Mouse (Mus musculus): ENCODE measurements at regions not wholly inside any gene's neighbourhood (a gene's known extent, or its start where the extent isn't known, plus 50 kb on each side); places are given as distances from the start of the nearest gene placed in this dataset.
A peak's percentile ranks its signal among the peaks of the same experiment; 100 is the strongest.

GRCm38 (mm10) chr12:102057979-102058378, 70.6 kb upstream of the Slc24a4 start:
- no peaks in the 10 kb centered on the region for H3K9me3 ChIP-seq
- no peaks in the 10 kb centered on the region for H3K27me3 ChIP-seq
- no peaks in the 10 kb centered on the region for H3K36me3 ChIP-seq
- ATAC-seq, result peak; percentile 63; the same call in 1 of the 2 replicates
- H3K4me1 ChIP-seq (replicated peaks), result peaks cover 27% of the 10 kb centered on the region
- H3K4me3 ChIP-seq (replicated peaks), result no peak overlapping the region
- H3K4me2 ChIP-seq (replicated peaks), result no peak overlapping the region
- no peak overlapping the region for H3K9ac ChIP-seq (replicated peaks)
- 19% methylated on average over 3 of the region's 3 CpGs for WGBS
- H3K27ac ChIP-seq, result peak overlapping the region; percentile 71

DNA sequence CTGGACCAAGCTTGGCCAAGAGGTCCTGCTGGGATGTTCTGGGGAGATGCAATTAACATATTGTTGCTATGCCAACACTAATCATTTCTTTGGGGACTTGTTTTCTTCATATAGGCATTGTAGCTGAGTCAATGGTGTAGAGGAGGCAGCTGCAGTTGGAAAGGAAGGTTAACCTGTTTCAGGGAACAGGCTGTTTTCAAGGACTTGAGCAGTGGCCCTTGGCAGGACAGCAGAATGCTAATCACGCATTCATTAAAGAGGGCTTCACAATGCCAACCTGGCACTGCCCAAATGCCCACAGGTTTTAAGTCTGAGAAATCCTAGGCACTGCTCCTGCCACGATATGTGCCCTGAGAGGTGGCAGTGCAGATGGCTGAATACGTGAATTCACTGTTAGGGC, 70.1 kb upstream of the Slc24a4 start:
- Histone ChIP-seq H3K36me3 (no peaks in the 10 kb centered on the region), H3K9me3 (no peaks in the 10 kb centered on the region), H3K4me1 (replicated peaks) (peaks cover 27% of the 10 kb centered on the region), H3K27me3 (no peaks in the 10 kb centered on the region), H3K27ac (peak overlapping the region; percentile 71), H3K4me2 (replicated peaks) (no peak overlapping the region), H3K9ac (replicated peaks) (no peak overlapping the region), H3K4me3 (replicated peaks) (no peak overlapping the region)
- peak; percentile 86 for ATAC-seq
- 37% methylated on average over 3 of the region's 3 CpGs for WGBS

- no peak for ATAC-seq
- Histone ChIP-seq H3K9ac (replicated peaks) (no peak overlapping the region), H3K4me2 (replicated peaks) (no peak overlapping the region), H3K36me3 (no peaks in the 10 kb centered on the region), H3K4me1 (replicated peaks) (peaks cover 36% of the 10 kb centered on the region), H3K9me3 (no peaks in the 10 kb centered on the region), H3K27ac (no peak overlapping the region), H3K27me3 (0 out of 2 replicates have a peak, but pooled peaks cover 3% of the 10 kb centered on the region), H3K4me3 (replicated peaks) (no peak overlapping the region)
- 73% methylated on average over 5 of the region's 5 CpGs for WGBS
Observed at GRCm38 (mm10) chr12:102061096-102061495, 67.4 kb upstream of the Slc24a4 start.

DNA sequence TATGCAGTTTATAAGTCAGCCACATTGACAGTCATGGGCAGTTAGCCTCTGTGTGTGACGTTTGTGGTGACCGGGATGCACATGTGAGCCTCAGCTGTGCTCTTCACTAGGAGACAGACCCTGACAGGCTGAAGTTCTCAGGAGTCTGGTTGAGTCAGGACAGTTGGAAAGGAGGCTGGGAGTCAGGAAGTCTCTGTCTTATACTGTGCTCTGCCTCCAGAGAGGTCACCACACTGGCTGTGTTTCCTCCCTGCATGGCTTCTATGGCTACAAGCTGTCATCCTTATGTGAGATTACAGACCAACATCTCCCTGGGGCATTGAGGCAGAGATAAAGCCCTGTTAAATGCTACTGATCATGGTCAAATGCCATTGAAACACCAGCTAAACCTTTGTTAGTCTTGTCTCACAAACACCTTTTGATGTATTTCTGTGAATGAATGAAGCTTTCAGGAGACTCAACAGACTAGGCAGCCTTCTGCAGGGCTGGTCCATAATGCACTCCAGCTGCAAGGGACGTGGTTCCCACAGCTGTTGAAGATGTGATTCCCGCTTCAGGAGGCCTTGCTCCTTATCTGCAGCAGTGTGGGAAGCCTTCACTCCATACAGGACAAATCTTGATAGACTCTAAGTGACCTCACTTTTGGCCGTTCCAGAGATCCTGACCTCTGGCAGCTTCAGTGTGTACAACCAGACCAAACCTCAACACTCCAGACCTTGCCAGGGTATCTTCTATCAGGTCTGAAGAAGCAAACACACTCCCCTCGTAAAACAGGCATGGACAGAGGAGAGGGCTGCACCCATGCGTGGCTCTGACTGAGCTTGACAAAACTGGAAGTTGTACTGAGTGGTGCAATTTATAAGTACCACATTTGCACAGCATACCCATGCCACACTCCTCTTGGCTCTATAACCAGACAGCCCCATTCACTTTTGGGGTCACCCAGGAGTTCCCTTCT, 66.6 kb upstream of the Slc24a4 start:
- Histone ChIP-seq H3K9ac (replicated peaks) (no peak overlapping the region), H3K4me1 (replicated peaks) (peaks cover 36% of the 10 kb centered on the region), H3K36me3 (no peaks in the 10 kb centered on the region), H3K4me3 (replicated peaks) (no peak overlapping the region), H3K27me3 (0 out of 2 replicates have a peak, but pooled peaks cover 3% of the 10 kb centered on the region), H3K9me3 (no peaks in the 10 kb centered on the region), H3K27ac (no peak overlapping the region), H3K4me2 (replicated peaks) (no peak overlapping the region)
- WGBS, result 74% methylated on average over 7 of the region's 7 CpGs
- ATAC-seq, result no peak

- H3K4me3 ChIP-seq (replicated peaks), result no peak overlapping the region
- H3K27me3 ChIP-seq, result 0 out of 2 replicates have a peak, but pooled peaks cover 3% of the 10 kb centered on the region
- peaks cover 36% of the 10 kb centered on the region for H3K4me1 ChIP-seq (replicated peaks)
- no peaks in the 10 kb centered on the region for H3K9me3 ChIP-seq
- no peak overlapping the region for H3K4me2 ChIP-seq (replicated peaks)
- 81% methylated on average over 7 of the region's 7 CpGs for WGBS
- no peaks in the 10 kb centered on the region for H3K36me3 ChIP-seq
- H3K9ac ChIP-seq (replicated peaks), result no peak overlapping the region
- ATAC-seq, result no peak
- no peak overlapping the region for H3K27ac ChIP-seq
Observed at GRCm38 (mm10) chr12:102062648-102063047, 65.9 kb upstream of the Slc24a4 start.

- no peak overlapping the region for H3K4me2 ChIP-seq (replicated peaks)
- H3K4me3 ChIP-seq (replicated peaks), result no peak overlapping the region
- H3K9ac ChIP-seq (replicated peaks), result no peak overlapping the region
- no peak overlapping the region for H3K27ac ChIP-seq
- H3K36me3 ChIP-seq, result no peaks in the 10 kb centered on the region
- no peaks in the 10 kb centered on the region for H3K9me3 ChIP-seq
- peaks cover 31% of the 10 kb centered on the region for H3K4me1 ChIP-seq (replicated peaks)
- 0 out of 2 replicates have a peak, but pooled peaks cover 3% of the 10 kb centered on the region for H3K27me3 ChIP-seq
- no peak for ATAC-seq
- WGBS, result 85% methylated on average over 6 of the region's 6 CpGs
Observed at GRCm38 (mm10) chr12:102063211-102063610, 65.3 kb upstream of the Slc24a4 start.

- ATAC-seq, result peak; percentile 65; the same call in 1 of the 2 replicates
- no peak overlapping the region for H3K4me3 ChIP-seq (replicated peaks)
- H3K27ac ChIP-seq, result no peak overlapping the region
- H3K27me3 ChIP-seq, result 0 out of 2 replicates have a peak, but pooled peaks cover 3% of the 10 kb centered on the region
- H3K9me3 ChIP-seq, result no peaks in the 10 kb centered on the region
- H3K9ac ChIP-seq (replicated peaks), result no peak overlapping the region
- no peaks in the 10 kb centered on the region for H3K36me3 ChIP-seq
- H3K4me1 ChIP-seq (replicated peaks), result peaks cover 17% of the 10 kb centered on the region
- WGBS, result 48% methylated on average over 5 of the region's 5 CpGs
- H3K4me2 ChIP-seq (replicated peaks), result no peak overlapping the region
Observed at GRCm38 (mm10) chr12:102064710-102065325, 63.7 kb upstream of the Slc24a4 start.

DNA sequence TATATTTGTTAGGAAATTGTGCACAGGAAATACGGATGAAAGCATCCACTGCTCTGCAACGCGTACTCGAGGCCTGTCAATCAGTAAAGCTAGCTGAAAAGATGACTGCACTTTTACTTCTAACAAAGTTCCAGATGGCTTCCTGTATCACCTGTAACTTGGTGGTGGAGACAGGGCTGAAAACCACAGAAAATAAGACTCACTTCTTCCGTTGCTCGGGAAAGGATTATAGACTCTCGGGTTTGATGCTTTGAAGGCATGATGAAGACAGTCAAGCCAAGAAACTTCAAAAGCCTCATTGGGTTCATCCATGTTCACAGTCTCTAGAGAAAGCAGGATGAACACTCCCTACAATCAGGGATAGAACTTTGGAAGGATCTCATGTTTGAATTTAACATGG, 60.8 kb upstream of the Slc24a4 start:
- WGBS, result 94% methylated on average over 7 of the region's 7 CpGs
- Histone ChIP-seq H3K9ac (replicated peaks) (no peak overlapping the region), H3K4me2 (replicated peaks) (no peak overlapping the region), H3K36me3 (no peaks in the 10 kb centered on the region), H3K4me3 (replicated peaks) (no peak overlapping the region), H3K27me3 (0 out of 2 replicates have a peak, but pooled peaks cover 3% of the 10 kb centered on the region), H3K27ac (no peak overlapping the region), H3K9me3 (no peaks in the 10 kb centered on the region), H3K4me1 (replicated peaks) (peaks cover 20% of the 10 kb centered on the region)
- ATAC-seq, result no peak

- Histone ChIP-seq H3K4me1 (replicated peaks) (peaks cover 16% of the 10 kb centered on the region), H3K9ac (replicated peaks) (no peak overlapping the region), H3K4me2 (replicated peaks) (no peak overlapping the region), H3K27ac (no peak overlapping the region), H3K27me3 (no peaks in the 10 kb centered on the region), H3K9me3 (no peaks in the 10 kb centered on the region), H3K36me3 (no peaks in the 10 kb centered on the region), H3K4me3 (replicated peaks) (no peak overlapping the region)
- 81% methylated on average over 10 of the region's 10 CpGs for WGBS
- ATAC-seq, result no peak
Observed at GRCm38 (mm10) chr12:102069521-102070201, 58.9 kb upstream of the Slc24a4 start.

GRCm38 (mm10) chr12:102071888-102072619, 56.5 kb upstream of the Slc24a4 start:
- Histone ChIP-seq H3K4me1 (replicated peaks) (peaks cover 11% of the 10 kb centered on the region; the same call in 1 of the 2 replicates), H3K9me3 (no peaks in the 10 kb centered on the region), H3K9ac (replicated peaks) (no peak overlapping the region), H3K27ac (no peak overlapping the region), H3K4me2 (replicated peaks) (no peak overlapping the region), H3K27me3 (no peaks in the 10 kb centered on the region), H3K4me3 (replicated peaks) (no peak overlapping the region), H3K36me3 (no peaks in the 10 kb centered on the region)
- WGBS, result 73% methylated on average over 9 of the region's 9 CpGs
- no peak for ATAC-seq

DNA sequence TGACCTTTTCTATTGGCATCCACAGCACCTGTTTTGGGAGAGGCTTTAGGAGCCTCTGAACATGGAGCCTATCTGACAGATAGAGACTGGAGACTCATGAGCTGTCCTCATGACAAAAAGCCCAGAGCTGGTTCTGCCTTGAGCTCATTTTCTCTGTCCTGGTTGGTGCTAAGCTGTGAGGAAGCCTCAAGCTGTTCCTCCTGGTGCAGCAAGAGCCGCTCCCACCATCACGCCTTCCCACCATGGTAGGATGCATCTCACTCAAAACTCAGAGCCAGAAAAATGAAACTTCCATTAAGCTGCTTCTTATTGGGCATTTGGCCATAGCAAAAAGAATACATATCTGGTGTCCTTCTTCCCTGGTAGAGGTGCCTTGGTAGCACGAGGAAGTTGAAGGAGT, 55.0 kb upstream of the Slc24a4 start:
- no peak for ATAC-seq
- Histone ChIP-seq H3K4me3 (replicated peaks) (no peak overlapping the region), H3K9ac (replicated peaks) (no peak overlapping the region), H3K36me3 (no peaks in the 10 kb centered on the region), H3K4me2 (replicated peaks) (no peak overlapping the region), H3K27ac (no peak overlapping the region), H3K27me3 (no peaks in the 10 kb centered on the region), H3K4me1 (replicated peaks) (peaks cover 11% of the 10 kb centered on the region; the same call in 1 of the 2 replicates), H3K9me3 (no peaks in the 10 kb centered on the region)
- WGBS, result 89% methylated on average over 3 of the region's 3 CpGs

Data from midbrain, embryonic 13.5 days (tissue).